Mouse (Mus musculus) thymus, adult 2 months (tissue): ENCODE results near the gene Aire.

Source experiments
- CTCF ChIP-seq: fragments of 200-500 bp; IDR thresholded peaks from 2 replicates; pipeline ENCODE4 v1.5.1; 2012; ENCODE audit warnings: mild to moderate bottlenecking, control low read depth, low read length, moderate library complexity, borderline replicate concordance; ENCODE audit not compliant: control insufficient read depth, poor library complexity, insufficient read depth; ENCODE audit errors: extremely low read depth
- POLR2A ChIP-seq: fragments of 200-500 bp; IDR thresholded peaks from 2 replicates; pipeline ENCODE4 v1.6.1; 2012; ENCODE audit warnings: mild to moderate bottlenecking, low read length, control low read depth, moderate library complexity; ENCODE audit not compliant: control insufficient read depth, poor library complexity, insufficient read depth; ENCODE audit errors: extremely low read depth

- no peak for TF ChIP-seq CTCF
- no peak for TF ChIP-seq POLR2A
These were observed 11.5 kb upstream of the Aire start for GRCm38 (mm10) chr10:78054633-78055565.
